Mouse (Mus musculus): ENCODE results near the gene Pdgfra. TPM values are rescaled to one million over a fixed set of nuclear protein-coding genes. Genes with fewer than 3 reads are reported as not detected.

Gene Pdgfra
- polyA plus RNA-seq, 1 experiment from 2014 or later, result 124 TPM

- 94% methylated on average over 12 of the region's 12 CpGs for WGBS
Measured at GRCm38 (mm10) chr5:75179726-75180290, 27.7 kb downstream of the Pdgfra start.

GRCm38 (mm10) chr5:75183653-75184052 lies 31.6 kb downstream of the Pdgfra start:
- 95% methylated on average over 6 of the region's 6 CpGs for WGBS
- ATAC-seq (ENCODE audit: insufficient number of reproducible peaks, low FRiP score, low TSS enrichment, low read depth), result no peak

More at GRCm38 (mm10) chr5:75179726-75180290, 27.7 kb downstream of the Pdgfra start:
- no peak overlapping the region for H3K9ac ChIP-seq (ENCODE audit: low read length)
- H3K4me3 ChIP-seq (ENCODE audit: low read depth, low read length), result no peak overlapping the region
- no peak overlapping the region for H3K4me2 ChIP-seq (ENCODE audit: low read depth, severe bottlenecking)
- peaks cover 47% of the 10 kb centered on the region for H3K36me3 ChIP-seq (ENCODE audit: control insufficient read depth, insufficient read depth, low read length)
- DNase-seq (ENCODE audit: low spot score), result no peak
- ATAC-seq (ENCODE audit: insufficient number of reproducible peaks, low FRiP score, low TSS enrichment, low read depth), result no peak
- H3K9me3 ChIP-seq (ENCODE audit: control insufficient read depth, low read length), result no peaks in the 10 kb centered on the region
- H3K27ac ChIP-seq (replicated peaks; ENCODE audit: low read depth, low read length), result no peak overlapping the region
- H3K27me3 ChIP-seq (ENCODE audit: control insufficient read depth, insufficient read depth, low read length), result no peaks in the 10 kb centered on the region
- H3K4me1 ChIP-seq (ENCODE audit: control insufficient read depth, insufficient read depth, low read length), result no peaks in the 10 kb centered on the region

GRCm38 (mm10) chr5:75184112-75184511 lies 32.0 kb downstream of the Pdgfra start:
- no peaks in the 10 kb centered on the region for H3K9me3 ChIP-seq (ENCODE audit: control insufficient read depth, low read length)
- no peaks in the 10 kb centered on the region for H3K4me1 ChIP-seq (ENCODE audit: control insufficient read depth, insufficient read depth, low read length)
- WGBS, result 92% methylated on average over 5 of the region's 5 CpGs
- H3K27me3 ChIP-seq (ENCODE audit: control insufficient read depth, insufficient read depth, low read length), result no peaks in the 10 kb centered on the region
- H3K27ac ChIP-seq (replicated peaks; ENCODE audit: low read depth, low read length), result no peak overlapping the region
- no peak for DNase-seq (ENCODE audit: low spot score)
- H3K36me3 ChIP-seq (ENCODE audit: control insufficient read depth, insufficient read depth, low read length), result peaks cover 49% of the 10 kb centered on the region
- ATAC-seq (ENCODE audit: insufficient number of reproducible peaks, low FRiP score, low TSS enrichment, low read depth), result no peak
- H3K4me2 ChIP-seq (ENCODE audit: low read depth, severe bottlenecking), result no peak overlapping the region
- H3K4me3 ChIP-seq (ENCODE audit: low read depth, low read length), result no peak overlapping the region
- H3K9ac ChIP-seq (ENCODE audit: low read length), result no peak overlapping the region

More at GRCm38 (mm10) chr5:75183653-75184052, 31.6 kb downstream of the Pdgfra start:
- no peaks in the 10 kb centered on the region for H3K9me3 ChIP-seq (ENCODE audit: control insufficient read depth, low read length)
- no peak overlapping the region for H3K9ac ChIP-seq (ENCODE audit: low read length)
- peaks cover 46% of the 10 kb centered on the region for H3K36me3 ChIP-seq (ENCODE audit: control insufficient read depth, insufficient read depth, low read length)
- no peak overlapping the region for H3K4me2 ChIP-seq (ENCODE audit: low read depth, severe bottlenecking)
- no peak for DNase-seq (ENCODE audit: low spot score)
- no peak overlapping the region for H3K27ac ChIP-seq (replicated peaks; ENCODE audit: low read depth, low read length)
- H3K4me1 ChIP-seq (ENCODE audit: control insufficient read depth, insufficient read depth, low read length), result no peaks in the 10 kb centered on the region
- no peak overlapping the region for H3K4me3 ChIP-seq (ENCODE audit: low read depth, low read length)
- no peaks in the 10 kb centered on the region for H3K27me3 ChIP-seq (ENCODE audit: control insufficient read depth, insufficient read depth, low read length)

- Histone ChIP-seq H3K4me1 (ENCODE audit: control insufficient read depth, insufficient read depth, low read length) (no peaks in the 10 kb centered on the region), H3K9ac (ENCODE audit: low read length) (no peak overlapping the region), H3K9me3 (ENCODE audit: control insufficient read depth, low read length) (no peaks in the 10 kb centered on the region), H3K36me3 (ENCODE audit: control insufficient read depth, insufficient read depth, low read length) (peaks cover 48% of the 10 kb centered on the region), H3K27me3 (ENCODE audit: control insufficient read depth, insufficient read depth, low read length) (no peaks in the 10 kb centered on the region), H3K27ac (replicated peaks; ENCODE audit: low read depth, low read length) (no peak overlapping the region), H3K4me2 (ENCODE audit: low read depth, severe bottlenecking) (no peak overlapping the region), H3K4me3 (ENCODE audit: low read depth, low read length) (no peak overlapping the region)
- no peak for ATAC-seq (ENCODE audit: insufficient number of reproducible peaks, low FRiP score, low TSS enrichment, low read depth)
- WGBS, result 92% methylated on average over 7 of the region's 7 CpGs
- DNase-seq (ENCODE audit: low spot score), result no peak
Measured at GRCm38 (mm10) chr5:75184693-75185235, 32.7 kb downstream of the Pdgfra start.

GRCm38 (mm10) chr5:75185584-75185983 lies 33.5 kb downstream of the Pdgfra start:
- no peak overlapping the region for H3K4me3 ChIP-seq (ENCODE audit: low read depth, low read length)
- H3K27me3 ChIP-seq (ENCODE audit: control insufficient read depth, insufficient read depth, low read length), result no peaks in the 10 kb centered on the region
- DNase-seq (ENCODE audit: low spot score), result no peak
- H3K4me2 ChIP-seq (ENCODE audit: low read depth, severe bottlenecking), result no peak overlapping the region
- no peak overlapping the region for H3K9ac ChIP-seq (ENCODE audit: low read length)
- H3K36me3 ChIP-seq (ENCODE audit: control insufficient read depth, insufficient read depth, low read length), result peaks cover 43% of the 10 kb centered on the region
- no peaks in the 10 kb centered on the region for H3K4me1 ChIP-seq (ENCODE audit: control insufficient read depth, insufficient read depth, low read length)
- no peak overlapping the region for H3K27ac ChIP-seq (replicated peaks; ENCODE audit: low read depth, low read length)
- H3K9me3 ChIP-seq (ENCODE audit: control insufficient read depth, low read length), result no peaks in the 10 kb centered on the region
- WGBS, result 88% methylated on average over 7 of the region's 7 CpGs
- ATAC-seq (ENCODE audit: insufficient number of reproducible peaks, low FRiP score, low TSS enrichment, low read depth), result no peak

- no peak for ATAC-seq (ENCODE audit: insufficient number of reproducible peaks, low FRiP score, low TSS enrichment, low read depth)
- WGBS, result 92% methylated on average over 15 of the region's 15 CpGs
- Histone ChIP-seq H3K36me3 (ENCODE audit: control insufficient read depth, insufficient read depth, low read length) (peaks cover 40% of the 10 kb centered on the region), H3K27ac (replicated peaks; ENCODE audit: low read depth, low read length) (no peak overlapping the region), H3K9ac (ENCODE audit: low read length) (no peak overlapping the region), H3K9me3 (ENCODE audit: control insufficient read depth, low read length) (no peaks in the 10 kb centered on the region), H3K4me1 (ENCODE audit: control insufficient read depth, insufficient read depth, low read length) (no peaks in the 10 kb centered on the region), H3K27me3 (ENCODE audit: control insufficient read depth, insufficient read depth, low read length) (no peaks in the 10 kb centered on the region), H3K4me3 (ENCODE audit: low read depth, low read length) (no peak overlapping the region), H3K4me2 (ENCODE audit: low read depth, severe bottlenecking) (no peak overlapping the region)
- DNase-seq (ENCODE audit: low spot score), result no peak
Measured at GRCm38 (mm10) chr5:75189319-75189987, 37.4 kb downstream of the Pdgfra start.

- no peaks in the 10 kb centered on the region for H3K4me1 ChIP-seq (ENCODE audit: control insufficient read depth, insufficient read depth, low read length)
- H3K36me3 ChIP-seq (ENCODE audit: control insufficient read depth, insufficient read depth, low read length), result peaks cover 37% of the 10 kb centered on the region
- no peak overlapping the region for H3K9ac ChIP-seq (ENCODE audit: low read length)
- H3K4me3 ChIP-seq (ENCODE audit: low read depth, low read length), result no peak overlapping the region
- H3K4me2 ChIP-seq (ENCODE audit: low read depth, severe bottlenecking), result no peak overlapping the region
- no peaks in the 10 kb centered on the region for H3K9me3 ChIP-seq (ENCODE audit: control insufficient read depth, low read length)
- no peak overlapping the region for H3K27ac ChIP-seq (replicated peaks; ENCODE audit: low read depth, low read length)
- H3K27me3 ChIP-seq (ENCODE audit: control insufficient read depth, insufficient read depth, low read length), result no peaks in the 10 kb centered on the region
- 84% methylated on average over 5 of the region's 5 CpGs for WGBS
- DNase-seq (ENCODE audit: low spot score), result no peak
- no peak for ATAC-seq (ENCODE audit: insufficient number of reproducible peaks, low FRiP score, low TSS enrichment, low read depth)
Measured at GRCm38 (mm10) chr5:75193107-75193506, 41.0 kb downstream of the Pdgfra start.

- Histone ChIP-seq H3K4me2 (ENCODE audit: low read depth, severe bottlenecking) (no peak overlapping the region), H3K9ac (ENCODE audit: low read length) (no peak overlapping the region), H3K27me3 (ENCODE audit: control insufficient read depth, insufficient read depth, low read length) (no peaks in the 10 kb centered on the region), H3K27ac (replicated peaks; ENCODE audit: low read depth, low read length) (no peak overlapping the region), H3K4me3 (ENCODE audit: low read depth, low read length) (no peak overlapping the region), H3K9me3 (ENCODE audit: control insufficient read depth, low read length) (no peaks in the 10 kb centered on the region), H3K36me3 (ENCODE audit: control insufficient read depth, insufficient read depth, low read length) (peaks cover 13% of the 10 kb centered on the region), H3K4me1 (ENCODE audit: control insufficient read depth, insufficient read depth, low read length) (no peaks in the 10 kb centered on the region)
- 89% methylated on average over 8 of the region's 8 CpGs for WGBS
- no peak for ATAC-seq (ENCODE audit: insufficient number of reproducible peaks, low FRiP score, low TSS enrichment, low read depth)
- DNase-seq (ENCODE audit: low spot score), result no peak
Measured at GRCm38 (mm10) chr5:75198413-75198812, 46.3 kb downstream of the Pdgfra start.
